Mouse (Mus musculus): Measurements from ENCODE around the gene Zfp786. TPM values are rescaled to one million over a fixed set of nuclear protein-coding genes. Genes with fewer than 3 reads are reported as not detected.
"Not testable (repeated sequence)": the region's sequence is repeated elsewhere in the genome, so short reads cannot be mapped to it uniquely, and the experiment has no call there.

Zfp786 gene
- polyA plus RNA-seq, 1 experiment from 2014 or later: 3.5 TPM

GRCm38 (mm10) chr6:47769861-47770260, 60.8 kb downstream of the Zfp786 start:
- not testable (repeated sequence) for H3K27ac ChIP-seq; H3K9me3 ChIP-seq; ATAC-seq (ENCODE audit: borderline replicate concordance, extremely low read depth, low FRiP score, low TSS enrichment); H3K4me3 ChIP-seq; H3K4me1 ChIP-seq; H3K9ac ChIP-seq; H3K4me2 ChIP-seq; H3K36me3 ChIP-seq; H3K27me3 ChIP-seq
- WGBS: 57% methylated on average over 4 of the region's 4 CpGs

MicroRNAs encoded within 50 kb of the gene (microRNA counts, 519-probe panel; counts per million panel counts)
- 19.7 counts per million for microRNA mmu-miR-704

Small RNA genes within 50 kb of the gene (microRNA-seq; reads per million reads assigned to microRNA genes)
- not detected for gene Mir704

Other genes with a start within 250 kb of the Zfp786 start
- gene Ezh2, start 235.5 kb downstream of the Zfp786 start, polyA plus RNA-seq (2015; fragmentation: Nextera tagmentation; extraction: Ambion mirVana): 99.6 and 106 TPM in 2 replicates
- 355 and 366 TPM in 2 replicates for gene Pdia4, start 17.4 kb downstream of the Zfp786 start, polyA plus RNA-seq (2015; fragmentation: Nextera tagmentation; extraction: Ambion mirVana)
- 8.8 and 9.3 TPM in 2 replicates for gene Zfp398, start 4.8 kb upstream of the Zfp786 start, polyA plus RNA-seq (2015; fragmentation: Nextera tagmentation; extraction: Ambion mirVana)
- 16.6 and 17.9 TPM in 2 replicates for gene Zfp282, start 46.3 kb upstream of the Zfp786 start, polyA plus RNA-seq (2015; fragmentation: Nextera tagmentation; extraction: Ambion mirVana)
- gene Zfp212, start 89.6 kb upstream of the Zfp786 start, polyA plus RNA-seq (2015; fragmentation: Nextera tagmentation; extraction: Ambion mirVana): 18.0 and 18.6 TPM in 2 replicates
- 7.0 and 8.8 TPM in 2 replicates for gene Zfp956, start 122.5 kb upstream of the Zfp786 start, polyA plus RNA-seq (2015; fragmentation: Nextera tagmentation; extraction: Ambion mirVana)
- 7.8 and 8.2 TPM in 2 replicates for gene Zfp777, start 218.0 kb upstream of the Zfp786 start, polyA plus RNA-seq (2015; fragmentation: Nextera tagmentation; extraction: Ambion mirVana)